Mouse (Mus musculus) lung, adult 2 months (tissue): ENCODE measurements around the gene Gngt1. TPM values are rescaled to one million over a fixed set of nuclear protein-coding genes. Genes with fewer than 3 reads are reported as not detected.

Experiments
- DNase-seq: peaks from one replicate; pipeline ENCODE4 v3.0.0; 2022
- H3K4me1 ChIP-seq: fragments of 200-500 bp; 2 replicates; pipeline ENCODE4 v1.6.1; 2011; ENCODE audit warnings: low read length; ENCODE audit not compliant: control insufficient read depth, insufficient read depth
- H3K4me3 ChIP-seq: fragments of 200-500 bp; replicated peaks from 2 replicates; pipeline ENCODE3; 2011; ENCODE audit warnings: low read depth, mild to moderate bottlenecking, control low read depth, low read length; ENCODE audit errors: extremely low read depth
- CTCF ChIP-seq: fragments of 200-500 bp; IDR thresholded peaks from 2 replicates; pipeline ENCODE4 v1.5.1; 2011; ENCODE audit warnings: mild to moderate bottlenecking, low read length, control low read depth; ENCODE audit not compliant: insufficient read depth
- POLR2A ChIP-seq: fragments of 200-500 bp; IDR thresholded peaks from 2 replicates; pipeline ENCODE4 v1.6.1; 2011; ENCODE audit warnings: low read depth, mild to moderate bottlenecking, control low read depth, low read length, borderline replicate concordance; ENCODE audit errors: extremely low read depth
- WGBS: fragments of 180-500 bp; shearing (Covaris S2); methylation state at CpG from one replicate; pipeline ENCODE4 v1.1.7; 2018; 5-methylcytosine and 5-hydroxymethylcytosine counted together
- polyA plus RNA-seq: library from polyadenylated mRNA; depleted of rRNA; stranded (reverse); fragments of >200 nt; gene quantifications from 2 replicates; pipeline ENCODE4 v1.2.3, GENCODE M21; 2012; rRNA removed

Gene Gngt1
- not detected in 2 replicates for polyA plus RNA-seq

GRCm38 (mm10) chr6:3993492-3993891 is at the start of gene Gngt1:
Gene Gngt1 (plus strand): TSS chr6:3993792.
- no peaks in the 10 kb centered on the region for H3K4me1 ChIP-seq
- WGBS = 81% methylated on average over 6 of the region's 6 CpGs
- TF ChIP-seq POLR2A (no peak), CTCF (no peak)
- no peak for DNase-seq
- H3K4me3 ChIP-seq = no peak within 1 kb of the TSS

DNA sequence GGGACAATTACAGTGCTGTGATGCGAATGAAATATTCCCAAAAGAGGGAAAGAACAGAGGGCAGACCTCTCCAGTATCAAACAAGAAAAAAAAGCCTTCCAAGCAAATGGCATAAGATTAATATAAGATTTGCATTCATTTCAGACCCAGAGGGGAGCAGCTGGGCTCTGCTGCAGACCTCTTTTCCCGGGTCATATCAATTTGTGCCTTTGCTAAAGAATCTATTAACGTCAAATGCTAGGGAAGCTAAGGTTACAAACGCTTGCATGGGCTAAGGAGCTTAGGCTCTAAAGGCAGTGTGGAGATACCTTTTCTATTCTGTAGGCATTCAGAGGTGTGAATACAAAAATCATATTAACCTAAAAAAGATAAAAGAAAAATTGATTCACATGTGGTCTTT is 38.6 kb upstream of the Gngt1 start:
- Histone ChIP-seq H3K4me3 (no peak overlapping the region), H3K4me1 (no peaks in the 10 kb centered on the region)
- no peak for DNase-seq
- TF ChIP-seq POLR2A (no peak), CTCF (no peak)
- 72% methylated on average over 4 of the region's 4 CpGs for WGBS

DNA sequence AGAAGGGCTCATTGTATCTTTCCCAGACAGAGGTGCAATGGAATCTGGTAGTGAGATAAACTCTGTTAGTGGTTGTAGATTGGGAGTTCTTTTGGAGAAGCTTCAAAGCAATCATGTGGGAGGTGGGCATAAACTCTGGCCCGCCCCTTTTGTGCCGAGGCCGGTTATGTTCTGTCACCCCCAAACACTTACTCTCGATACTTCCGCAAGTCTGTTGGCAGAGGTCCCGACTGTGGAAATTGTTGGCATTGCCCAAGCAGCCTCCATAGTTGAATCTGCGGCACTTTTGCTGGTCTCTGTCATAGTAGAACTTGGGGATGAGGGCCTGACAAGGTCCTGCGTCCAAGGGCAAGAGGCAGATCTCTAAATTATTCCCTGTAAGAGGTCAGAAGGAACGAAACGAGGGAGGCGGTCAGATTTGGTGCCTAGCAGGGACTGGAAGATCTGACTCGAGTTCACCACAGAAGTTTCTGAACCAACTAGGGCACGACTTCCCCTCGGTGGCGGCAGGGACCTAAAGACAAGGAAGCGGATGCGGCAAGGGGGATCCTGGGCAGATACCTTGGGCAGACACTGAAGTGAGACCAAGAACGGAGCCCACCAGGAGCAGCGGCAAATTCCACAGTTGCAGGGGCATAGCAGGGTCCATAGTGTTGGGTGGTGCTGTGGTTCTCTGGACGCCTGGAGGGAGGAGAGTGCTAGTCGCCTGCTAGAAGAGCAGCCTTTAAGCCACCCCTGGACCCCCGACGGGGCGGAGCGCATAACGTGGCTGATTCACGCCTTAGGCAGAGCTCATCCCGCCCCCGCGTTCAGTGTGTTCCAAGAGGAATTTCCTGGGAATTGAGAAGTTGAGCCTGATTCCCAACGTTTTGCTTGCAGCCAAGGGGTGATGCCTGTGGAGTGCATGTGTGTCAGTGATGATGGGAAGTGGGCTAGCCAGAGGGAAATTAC is 25.6 kb upstream of the Gngt1 start:
- 19% methylated on average over 31 of the region's 31 CpGs for WGBS
- peak; percentile 22 for DNase-seq
- Histone ChIP-seq H3K4me1 (no peaks in the 10 kb centered on the region), H3K4me3 (peak overlapping the region; percentile 59)
- TF ChIP-seq CTCF (no peak), POLR2A (no peak)

GRCm38 (mm10) chr6:3973679-3974078 is 19.9 kb upstream of the Gngt1 start:
- WGBS = 45% methylated on average over 1 of the region's 1 CpGs
- TF ChIP-seq CTCF (no peak), POLR2A (no peak)
- no peaks in the 10 kb centered on the region for H3K4me1 ChIP-seq
- no peak for DNase-seq
- no peak overlapping the region for H3K4me3 ChIP-seq

DNA sequence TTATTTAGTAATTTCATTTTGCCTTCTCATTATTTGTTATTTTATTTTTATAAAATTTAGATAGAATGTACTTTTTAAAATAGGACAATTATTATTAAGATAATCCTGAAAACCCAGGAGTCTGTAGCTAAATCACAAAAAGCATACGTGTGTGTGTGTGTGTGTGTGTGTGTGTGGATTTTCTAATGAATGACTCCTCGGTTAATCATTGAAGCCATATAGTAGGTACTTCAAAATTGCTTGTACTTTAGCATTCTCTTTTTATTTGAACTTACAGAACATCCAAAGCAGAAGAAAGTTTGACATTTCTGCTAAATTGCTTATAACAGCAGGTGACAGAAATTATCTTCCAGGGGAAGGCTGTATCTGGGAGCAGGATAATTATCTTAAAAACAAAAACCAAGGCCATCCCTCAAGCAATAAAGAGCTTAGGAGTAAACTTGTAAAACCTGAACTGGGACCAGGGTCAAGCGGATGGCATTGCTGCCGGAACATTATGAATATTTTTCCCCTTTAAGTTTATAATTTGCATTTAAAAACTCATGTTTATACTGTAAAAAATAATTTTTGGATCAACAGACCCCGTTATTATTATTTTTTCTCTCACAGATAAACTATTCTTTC is 10.8 kb upstream of the Gngt1 start:
- no peak for DNase-seq
- 86% methylated on average over 5 of the region's 5 CpGs for WGBS
- no peak for TF ChIP-seq CTCF
- no peak for TF ChIP-seq POLR2A
- Histone ChIP-seq H3K4me1 (no peaks in the 10 kb centered on the region), H3K4me3 (no peak overlapping the region)

DNA sequence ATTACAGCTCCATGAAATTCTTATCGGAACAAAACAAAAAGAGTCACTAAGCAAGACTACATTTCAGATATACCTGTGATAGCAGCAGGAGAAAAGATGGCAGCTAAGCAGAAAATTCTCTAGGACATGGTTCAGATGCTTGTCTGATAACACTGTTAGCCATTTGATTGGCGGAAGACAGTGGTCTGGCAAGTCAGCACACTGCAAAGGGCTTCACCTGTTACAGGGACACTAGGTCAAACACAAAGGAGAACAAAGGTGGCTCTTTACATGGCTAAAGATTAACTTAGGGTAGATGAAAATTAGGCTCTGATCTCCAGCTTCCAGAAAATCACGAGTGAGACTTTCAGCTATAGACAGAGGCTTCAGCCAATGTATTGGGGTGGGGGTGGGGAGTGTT is 4.8 kb upstream of the Gngt1 start, which contains the start of gene Tfpi2:
Gene Tfpi2, minus strand, starts transcription at position 170 of the 400 bp plus-strand sequence.
- DNase-seq = no peak
- TF ChIP-seq POLR2A (no peak), CTCF (no peak)
- WGBS = 70% methylated on average over 3 of the region's 3 CpGs
- no peak within 1 kb of the TSS for H3K4me3 ChIP-seq
- no peaks in the 10 kb centered on the region for H3K4me1 ChIP-seq

DNA sequence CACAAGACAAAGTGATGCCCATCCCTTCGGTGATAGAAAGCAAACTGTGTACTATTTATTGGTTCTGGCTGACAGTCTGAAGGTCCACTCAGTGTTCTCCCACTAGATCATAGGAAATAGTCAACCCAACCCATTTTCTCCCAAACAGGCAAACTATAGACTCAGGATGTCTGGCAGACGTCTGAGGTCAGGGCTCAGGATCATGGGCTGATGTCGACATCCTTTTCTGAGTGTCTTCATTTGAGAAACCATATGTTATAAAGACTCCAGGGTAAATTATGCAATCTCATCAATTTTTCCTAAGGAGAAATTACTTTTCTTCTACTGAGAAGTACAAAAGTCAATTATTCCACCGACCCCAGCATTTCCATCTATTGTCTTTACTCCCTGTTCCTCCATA is 4.5 kb downstream of the Gngt1 start:
- peaks cover 4% of the 10 kb centered on the region; the same call in 1 of the 2 replicates for H3K4me1 ChIP-seq
- WGBS = 52% methylated on average over 4 of the region's 4 CpGs
- DNase-seq = no peak
- TF ChIP-seq POLR2A = no peak
- TF ChIP-seq CTCF = no peak
- H3K4me3 ChIP-seq = no peak overlapping the region

DNA sequence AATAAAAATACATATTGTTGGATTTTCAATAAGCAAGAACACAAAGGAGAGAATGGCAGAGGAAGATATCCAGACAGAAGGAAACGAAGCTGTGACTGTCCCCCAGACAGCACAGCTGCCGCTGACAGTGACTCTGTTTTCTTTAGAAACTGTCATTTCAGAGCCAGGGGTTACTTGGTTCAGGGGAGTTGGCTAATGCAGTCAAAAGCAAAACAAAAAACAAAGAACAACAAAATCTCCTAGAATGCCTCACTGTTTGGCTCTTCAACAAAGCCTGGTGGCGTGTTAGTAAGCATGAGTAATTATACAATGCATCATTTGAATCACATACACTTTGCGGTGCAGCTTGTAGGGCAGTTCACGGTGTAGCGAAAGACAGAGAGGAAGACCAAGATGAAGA is 5.7 kb downstream of the Gngt1 start:
- TF ChIP-seq CTCF (no peak), POLR2A (no peak)
- H3K4me3 ChIP-seq = no peak overlapping the region
- peaks cover 5% of the 10 kb centered on the region; the same call in 1 of the 2 replicates for H3K4me1 ChIP-seq
- 69% methylated on average over 6 of the region's 6 CpGs for WGBS
- DNase-seq = no peak

DNA sequence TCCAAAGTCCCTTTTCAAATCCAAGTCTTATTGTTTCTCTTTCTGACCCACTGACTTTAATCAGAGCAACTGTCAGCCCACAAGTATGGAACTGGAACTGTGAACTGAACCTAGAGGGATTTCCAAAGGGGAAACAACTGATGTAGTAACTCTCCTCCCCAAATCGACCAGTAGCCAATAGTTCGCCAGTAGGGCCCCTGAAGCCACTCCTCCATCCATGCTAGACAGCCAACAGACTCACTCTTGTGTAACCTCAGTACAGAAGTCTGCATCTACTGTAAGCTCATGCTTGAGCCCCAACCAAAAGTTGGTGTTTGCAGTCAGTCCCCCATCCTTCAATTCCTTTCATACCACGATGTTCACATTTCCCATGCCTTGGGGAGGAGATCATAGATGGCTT is 7.1 kb downstream of the Gngt1 start:
- DNase-seq = no peak
- WGBS = 75% methylated on average over 3 of the region's 3 CpGs
- Histone ChIP-seq H3K4me1 (peaks cover 5% of the 10 kb centered on the region), H3K4me3 (no peak overlapping the region)
- TF ChIP-seq POLR2A = no peak
- no peak for TF ChIP-seq CTCF
